Mouse (Mus musculus) heart, adult 18-20 months (tissue): ENCODE measurements around the gene Olfr470. TPM values are rescaled to one million over a fixed set of nuclear protein-coding genes. Genes with fewer than 3 reads are reported as not detected.
"Not testable (repeated sequence)": the region's sequence is repeated elsewhere in the genome, so short reads cannot be mapped to it uniquely, and the experiment has no call there.

Experiments used
- DNase-seq, 2 experiments: peaks; one replicate each; pipeline ENCODE4 v3.0.0; 2021 to 2022; ENCODE audit warnings: mixed read lengths in 1 of 2
- long read RNA-seq, 2 experiments: library from polyadenylated mRNA; stranded (forward); transcript quantifications; one replicate each; pipeline ENCODE4 v2.0.0; 2021
- total RNA-seq, 2 experiments: library from RNA; stranded (reverse); gene quantifications; 2 replicates each; pipeline ENCODE4 v1.2.3; 2021

The Olfr470 gene
- not detected for total RNA-seq
- long read RNA-seq, experiment 1, result 0 reads
- long read RNA-seq, experiment 2, result 0 reads

- not testable (repeated sequence) for DNase-seq
Measured at GRCm38 (mm10) chr7:107847390-107847789, at the start of gene Olfr470. Gene Olfr470, minus strand, starts transcription at chr7:107847490.

GRCm38 (mm10) chr7:107841719-107842118, 5.6 kb downstream of the Olfr470 start:
- DNase-seq, result no peak

GRCm38 (mm10) chr7:107825441-107825840, 21.8 kb downstream of the Olfr470 start, which contains the start of gene Olfr469:
Gene Olfr469, minus strand, starts transcription at chr7:107825541.
- DNase-seq, result not testable (repeated sequence)

GRCm38 (mm10) chr7:107823867-107824266, 23.4 kb downstream of the Olfr470 start:
- not testable (repeated sequence) for DNase-seq

GRCm38 (mm10) chr7:107819442-107819841, 27.8 kb downstream of the Olfr470 start:
- peak in 1 of 2 experiments; percentile 4 for DNase-seq

- DNase-seq, result no peak
Measured at GRCm38 (mm10) chr7:107811963-107812362, 35.3 kb downstream of the Olfr470 start, which contains the start of gene Olfr467. Gene Olfr467, plus strand, starts transcription at chr7:107812263.

GRCm38 (mm10) chr7:107802138-107802537, 45.2 kb downstream of the Olfr470 start:
- no peak for DNase-seq

GRCm38 (mm10) chr7:107801108-107801507, 46.2 kb downstream of the Olfr470 start, which contains the start of gene Ovch2:
Gene Ovch2, minus strand, starts transcription at chr7:107801208.
- no peak for DNase-seq

- no peak for DNase-seq
Measured at GRCm38 (mm10) chr7:107796500-107796899, 50.8 kb downstream of the Olfr470 start.

Other genes with a start within 250 kb of the Olfr470 start
- gene 5330417H12Rik, start 222.3 kb downstream of the Olfr470 start, total RNA-seq, result not detected
- gene Cyb5r2, start 89.5 kb downstream of the Olfr470 start, total RNA-seq, result not detected
- not detected for gene Ovch2, start 46.3 kb downstream of the Olfr470 start, total RNA-seq
- not detected for gene Olfr467, start 35.2 kb downstream of the Olfr470 start, total RNA-seq
- gene Olfr469, start 21.9 kb downstream of the Olfr470 start, total RNA-seq, result not detected
- gene Olfr472, start 50.4 kb upstream of the Olfr470 start, total RNA-seq, result not detected
- not detected for gene Olfr473, start 83.0 kb upstream of the Olfr470 start, total RNA-seq
- gene Olfr474, start 107.2 kb upstream of the Olfr470 start, total RNA-seq, result not detected
- gene Olfr476, start 117.3 kb upstream of the Olfr470 start, total RNA-seq, result not detected
- not detected for gene Olfr477, start 139.2 kb upstream of the Olfr470 start, total RNA-seq
- not detected for gene Olfr478, start 186.5 kb upstream of the Olfr470 start, total RNA-seq
- not detected for gene Olfr479, start 203.2 kb upstream of the Olfr470 start, total RNA-seq
- not detected for gene Olfr480, start 219.9 kb upstream of the Olfr470 start, total RNA-seq
- not detected for gene Olfr481, start 232.4 kb upstream of the Olfr470 start, total RNA-seq